Mouse (Mus musculus): ENCODE measurements around the gene Sf3b5. TPM values are rescaled to one million over a fixed set of nuclear protein-coding genes. Genes with fewer than 3 reads are reported as not detected.

Sf3b5 gene
- total and polyA plus RNA-seq, 3 experiments = 41.9 to 51.3 (median 49.1) TPM

- Histone ChIP-seq H3K4me2 (ENCODE audit: insufficient read depth, low read depth, poor library complexity, severe bottlenecking) (peak overlapping the region; percentile 44; the same call in 1 of the 2 replicates), H3K27ac (ENCODE audit: insufficient read depth, low read depth) (peak overlapping the region; percentile 63; the same call in 1 of the 2 replicates), H3K9ac (ENCODE audit: insufficient read depth, low read depth) (0 out of 2 replicates have a peak overlapping the region, but pooled peaks have one; percentile 30), H3K79me2 (replicated peaks; ENCODE audit: control insufficient read depth, extremely low read depth, insufficient read depth, poor library complexity, severe bottlenecking) (no peaks in the 10 kb centered on the region), H3K36me3 (replicated peaks in 1 of 2; ENCODE audit: control insufficient read depth in 1 of 2, insufficient read depth in 1 of 2, low read length in 1 of 2) (no peaks in the 10 kb centered on the region), H3K4me3 (replicated peaks in 1 of 3; ENCODE audit: low read depth in 2 of 3, low read length in 2 of 3, poor library complexity in 1 of 3) (no peak overlapping the region), H3K4me1 (ENCODE audit: control insufficient read depth in 1 of 2, insufficient read depth in 2 of 2) (peaks cover 35 to 48% of the 10 kb centered on the region in 2 experiments), H3K9me3 (replicated peaks; ENCODE audit: low read length) (no peaks in the 10 kb centered on the region), H3K27me3 (replicated peaks) (no peaks in the 10 kb centered on the region)
- dilution Hi-C loops (cut with MboI; ENCODE audit: extremely low pct_ligation_motif_present, extremely low pct_unique_long_range_greater_than_20kb, low sequenced_read_pairs) = no loop called here
- no peak for DNase-seq (ENCODE audit: extremely low read depth)
- in situ Hi-C loops (cut with MboI; ENCODE audit: low pct_ligation_motif_present, low pct_unique_long_range_greater_than_20kb, low sequenced_read_pairs) = no loop called here
- TF ChIP-seq TCF12 (IDR thresholded peaks at IDR 0.05; ENCODE audit: low read depth, low read length) (0 out of 2 replicates have a peak, but pooled peaks have one; percentile 27), ZMIZ1 (IDR thresholded peaks at IDR 0.05; ENCODE audit: low read depth, low read length) (no peak), BHLHE40 (IDR thresholded peaks at IDR 0.05; ENCODE audit: low read depth, low read length) (peak; percentile 39; the same call in 1 of the 2 replicates), MEF2A (IDR thresholded peaks at IDR 0.05; ENCODE audit: borderline replicate concordance, low read depth, low read length) (peak; percentile 63; the same call in 1 of the 2 replicates), ELF1 (IDR thresholded peaks at IDR 0.05; ENCODE audit: low read depth, low read length) (no peak), KAT2A (IDR thresholded peaks at IDR 0.05; ENCODE audit: insufficient replicate concordance, low read length) (no peak), EP300 (IDR thresholded peaks at IDR 0.05; ENCODE audit: low read length) (peak; percentile 16; the same call in 1 of the 2 replicates), ETS1 (conservative IDR thresholded peaks at IDR 0.05; ENCODE audit: low read depth, low read length) (peak; percentile 39)
Observed at GRCm38 (mm10) chr10:13044659-13045058, 39.5 kb downstream of the Sf3b5 start.

- no peaks in the 10 kb centered on the region for H3K79me2 ChIP-seq (replicated peaks; ENCODE audit: control insufficient read depth, extremely low read depth, insufficient read depth, poor library complexity, severe bottlenecking)
- H3K4me1 ChIP-seq (ENCODE audit: control insufficient read depth in 1 of 2, insufficient read depth in 2 of 2) = peaks cover 35 to 49% of the 10 kb centered on the region in 2 experiments
- dilution Hi-C loops (cut with MboI; ENCODE audit: extremely low pct_ligation_motif_present, extremely low pct_unique_long_range_greater_than_20kb, low sequenced_read_pairs) (no loop called here), in situ Hi-C loops (cut with MboI; ENCODE audit: low pct_ligation_motif_present, low pct_unique_long_range_greater_than_20kb, low sequenced_read_pairs) (no loop called here)
- peak overlapping the region; percentile 82; the same call in 1 of the 2 replicates for H3K27ac ChIP-seq (ENCODE audit: insufficient read depth, low read depth)
- H3K4me2 ChIP-seq (ENCODE audit: insufficient read depth, low read depth, poor library complexity, severe bottlenecking) = peak overlapping the region; percentile 75; the same call in 1 of the 2 replicates
- H3K9me3 ChIP-seq (replicated peaks; ENCODE audit: low read length) = peaks cover 3% of the 10 kb centered on the region
- no peak overlapping the region for H3K4me3 ChIP-seq (replicated peaks in 1 of 3; ENCODE audit: low read depth in 2 of 3, low read length in 2 of 3, poor library complexity in 1 of 3)
- H3K36me3 ChIP-seq (replicated peaks in 1 of 2; ENCODE audit: control insufficient read depth in 1 of 2, insufficient read depth in 1 of 2, low read length in 1 of 2) = no peaks in the 10 kb centered on the region
- DNase-seq (ENCODE audit: extremely low read depth) = no peak
- TF ChIP-seq MAFK (IDR thresholded peaks at IDR 0.05; ENCODE audit: insufficient replicate concordance, low read length) (peak; percentile 13; the same call in 1 of the 2 replicates), POLR2AphosphoS2 (IDR thresholded peaks at IDR 0.05; ENCODE audit: low read depth, low read length) (no peak)
- no peaks in the 10 kb centered on the region for H3K27me3 ChIP-seq (replicated peaks)
- peak overlapping the region; percentile 32; the same call in 1 of the 2 replicates for H3K9ac ChIP-seq (ENCODE audit: insufficient read depth, low read depth)
Observed at GRCm38 (mm10) chr10:13047816-13048215, 42.7 kb downstream of the Sf3b5 start.

GRCm38 (mm10) chr10:13056863-13057381, 51.8 kb downstream of the Sf3b5 start:
- TF ChIP-seq NRF1 (IDR thresholded peaks at IDR 0.05; ENCODE audit: low read depth, low read length) = no peak
- no peak for TF ChIP-seq RCOR1 (conservative IDR thresholded peaks at IDR 0.05; ENCODE audit: low read depth, low read length)
- TF ChIP-seq KAT2A (IDR thresholded peaks at IDR 0.05; ENCODE audit: insufficient replicate concordance, low read length) = no peak
- peak; percentile 50; the same call in 1 of the 2 replicates for TF ChIP-seq ELF1 (IDR thresholded peaks at IDR 0.05; ENCODE audit: low read depth, low read length)
- no peak for TF ChIP-seq POLR2AphosphoS2 (IDR thresholded peaks at IDR 0.05; ENCODE audit: low read depth, low read length)
- dilution Hi-C loops (cut with MboI; ENCODE audit: extremely low pct_ligation_motif_present, extremely low pct_unique_long_range_greater_than_20kb, low sequenced_read_pairs) (no loop called here), in situ Hi-C loops (cut with MboI; ENCODE audit: low pct_ligation_motif_present, low pct_unique_long_range_greater_than_20kb, low sequenced_read_pairs) (no loop called here)
- Histone ChIP-seq H3K9ac (ENCODE audit: insufficient read depth, low read depth) (no peak overlapping the region), H3K4me2 (ENCODE audit: insufficient read depth, low read depth, poor library complexity, severe bottlenecking) (no peak overlapping the region), H3K4me3 (replicated peaks in 1 of 3; ENCODE audit: low read depth in 2 of 3, low read length in 2 of 3, poor library complexity in 1 of 3) (no peak overlapping the region), H3K79me2 (replicated peaks; ENCODE audit: control insufficient read depth, extremely low read depth, insufficient read depth, poor library complexity, severe bottlenecking) (no peaks in the 10 kb centered on the region), H3K4me1 (ENCODE audit: control insufficient read depth in 1 of 2, insufficient read depth in 2 of 2) (peaks cover 19 to 38% of the 10 kb centered on the region in 2 experiments), H3K36me3 (replicated peaks in 1 of 2; ENCODE audit: control insufficient read depth in 1 of 2, insufficient read depth in 1 of 2, low read length in 1 of 2) (no peaks in the 10 kb centered on the region), H3K27me3 (replicated peaks) (no peaks in the 10 kb centered on the region), H3K9me3 (replicated peaks; ENCODE audit: low read length) (no peaks in the 10 kb centered on the region), H3K27ac (ENCODE audit: insufficient read depth, low read depth) (no peak overlapping the region)
- no peak for DNase-seq (ENCODE audit: extremely low read depth)

Data from CH12.LX (cell line).